Mouse (Mus musculus) stomach, adult 2 months (tissue): ENCODE measurements around the gene Heatr1. TPM values are rescaled to one million over a fixed set of nuclear protein-coding genes. Genes with fewer than 3 reads are reported as not detected.

Experiments
- polyA plus RNA-seq: library from polyadenylated mRNA; depleted of rRNA; stranded (reverse); fragments of >200 nt; gene quantifications from 2 replicates; pipeline ENCODE4 v1.2.3, GENCODE M21; 2012; rRNA removed

Heatr1 gene
- polyA plus RNA-seq: 4.9 and 6.1 TPM in 2 replicates

DNA sequence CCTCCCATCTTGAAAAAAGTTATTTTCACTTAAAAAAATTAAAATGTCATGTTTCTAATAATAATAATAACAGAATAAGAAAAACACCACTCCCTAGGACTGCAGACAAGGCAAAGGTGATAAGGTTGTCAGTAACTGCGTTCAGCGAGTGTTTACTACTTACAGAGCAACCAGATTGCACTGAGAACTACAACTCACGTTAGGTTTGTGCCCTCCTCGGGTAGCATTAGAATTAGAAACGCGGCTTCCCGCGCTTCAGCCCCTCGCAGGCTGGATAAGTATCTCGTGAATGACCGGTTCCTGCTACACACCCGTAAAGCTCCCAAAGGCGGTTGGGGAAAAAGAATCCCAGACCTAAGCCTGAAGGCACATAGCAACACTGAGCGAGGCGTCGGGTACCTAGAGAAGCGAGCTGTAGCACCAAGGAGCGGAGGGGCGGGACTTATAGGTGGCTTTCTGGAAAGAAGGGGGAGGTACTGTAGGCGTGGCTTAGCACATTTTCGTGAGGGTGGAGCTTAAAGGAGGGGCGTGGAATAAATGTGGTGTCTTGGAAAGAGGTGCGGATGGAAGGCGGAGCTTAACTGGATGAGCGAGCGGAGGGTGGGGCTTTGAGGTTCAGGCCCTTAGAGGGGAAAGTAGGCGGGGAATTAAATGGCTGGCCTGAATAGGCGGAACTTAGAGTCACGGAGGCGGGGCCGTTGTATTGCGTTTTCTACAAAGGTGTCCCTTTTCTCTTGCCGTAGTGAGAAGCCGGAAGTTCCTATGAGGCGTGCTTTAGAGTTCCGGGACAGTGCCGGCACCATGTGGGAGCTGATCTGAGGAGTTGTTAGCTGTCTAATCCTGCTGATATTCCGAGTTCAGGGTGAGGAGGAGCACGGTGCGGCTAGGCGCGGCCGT lies at the start of gene Heatr1:
Gene Heatr1 (plus strand): TSS at position 419 of the 897 bp plus-strand sequence.

DNA sequence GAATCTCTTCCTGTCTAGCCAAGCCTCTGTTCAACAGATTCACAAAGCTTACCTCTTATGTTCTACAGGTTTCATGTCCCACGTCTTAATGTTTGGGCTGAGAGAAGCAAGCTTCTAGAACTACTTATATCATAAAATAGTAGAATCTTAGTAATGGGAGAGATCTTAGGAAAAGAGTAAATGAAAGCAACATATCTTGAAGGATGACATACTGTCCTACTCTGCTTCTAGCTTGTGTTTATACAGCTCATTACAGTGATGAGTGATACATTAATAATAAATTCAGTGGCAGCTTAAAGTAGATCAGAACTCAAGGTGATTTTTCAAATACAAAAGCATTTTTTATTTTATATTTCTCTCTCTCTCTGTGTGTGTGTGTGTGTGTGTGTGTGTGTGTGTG lies 70.0 kb downstream of the Heatr1 start, which contains the start of gene Lgals8:
Gene Lgals8 (minus strand): TSS at position 101 of the 400 bp plus-strand sequence.

Other genes starting within 250 kb of the Heatr1 start
- gene Mtr, start 136.9 kb upstream of the Heatr1 start, polyA plus RNA-seq: 0.51 and 1.0 TPM in 2 replicates
- gene Actn2, start 54.3 kb upstream of the Heatr1 start, polyA plus RNA-seq: 35.7 and 36.2 TPM in 2 replicates
- gene Lgals8, start 69.9 kb downstream of the Heatr1 start, polyA plus RNA-seq: 4.9 and 6.4 TPM in 2 replicates
- gene Edaradd, start 125.4 kb downstream of the Heatr1 start, polyA plus RNA-seq: 0.12 and 0.30 TPM in 2 replicates
- gene Ero1lb, start 170.8 kb downstream of the Heatr1 start, polyA plus RNA-seq: 4.6 and 6.7 TPM in 2 replicates